Mouse (Mus musculus): ENCODE data around the gene Atg16l1. TPM values are rescaled to one million over a fixed set of nuclear protein-coding genes. Genes with fewer than 3 reads are reported as not detected.

The Atg16l1 gene
- 26.4 and 28.9 TPM in 2 replicates for polyA plus RNA-seq (2015; fragmentation: Nextera tagmentation; extraction: Ambion mirVana)

GRCm38 (mm10) chr1:87755641-87756470 lies at the start of gene Atg16l1:
TSS of gene Atg16l1 (plus strand) at chr1:87755870.
- H3K4me2 ChIP-seq (ENCODE audit: low read depth, low read length) = peak within 1 kb of the TSS; percentile 89
- peak within 1 kb of the TSS; percentile 97 for H3K9ac ChIP-seq (ENCODE audit: low read length)
- ATAC-seq (ENCODE audit: insufficient read depth, low FRiP score) = peak; percentile 100
- H3K27ac ChIP-seq (ENCODE audit: low read length) = peak within 1 kb of the TSS; percentile 96
- H3K4me3 ChIP-seq (replicated peaks; ENCODE audit: low read length) = peak within 1 kb of the TSS; percentile 98
- H3K27me3 ChIP-seq (ENCODE audit: control insufficient read depth, insufficient read depth, low read length) = no peaks in the 10 kb centered on the region
- under 1% methylated on average over 79 of the region's 79 CpGs for WGBS
- H3K9me3 ChIP-seq (replicated peaks; ENCODE audit: control insufficient read depth, low read length) = no peaks in the 10 kb centered on the region
- no peaks in the 10 kb centered on the region for H3K36me3 ChIP-seq (ENCODE audit: control insufficient read depth, insufficient read depth, low read length)
- peaks cover 7% of the 10 kb centered on the region for H3K4me1 ChIP-seq (ENCODE audit: control insufficient read depth, insufficient read depth, low read length)

GRCm38 (mm10) chr1:87706361-87706760 lies 49.3 kb upstream of the Atg16l1 start:
- Histone ChIP-seq H3K36me3 (ENCODE audit: control insufficient read depth, insufficient read depth, low read length) (no peaks in the 10 kb centered on the region), H3K4me1 (ENCODE audit: control insufficient read depth, insufficient read depth, low read length) (no peaks in the 10 kb centered on the region), H3K27ac (ENCODE audit: low read length) (no peak overlapping the region), H3K4me2 (ENCODE audit: low read depth, low read length) (no peak overlapping the region), H3K9ac (ENCODE audit: low read length) (no peak overlapping the region), H3K9me3 (replicated peaks; ENCODE audit: control insufficient read depth, low read length) (no peaks in the 10 kb centered on the region), H3K27me3 (ENCODE audit: control insufficient read depth, insufficient read depth, low read length) (no peaks in the 10 kb centered on the region; the same call in 1 of the 2 replicates), H3K4me3 (replicated peaks; ENCODE audit: low read length) (no peak overlapping the region)
- 90% methylated on average over 3 of the region's 3 CpGs for WGBS
- no peak for ATAC-seq (ENCODE audit: insufficient read depth, low FRiP score)

GRCm38 (mm10) chr1:87709020-87709419 lies 46.6 kb upstream of the Atg16l1 start:
- Histone ChIP-seq H3K4me1 (ENCODE audit: control insufficient read depth, insufficient read depth, low read length) (no peaks in the 10 kb centered on the region), H3K27me3 (ENCODE audit: control insufficient read depth, insufficient read depth, low read length) (no peaks in the 10 kb centered on the region; the same call in 1 of the 2 replicates), H3K36me3 (ENCODE audit: control insufficient read depth, insufficient read depth, low read length) (no peaks in the 10 kb centered on the region), H3K27ac (ENCODE audit: low read length) (no peak overlapping the region), H3K9ac (ENCODE audit: low read length) (no peak overlapping the region), H3K4me3 (replicated peaks; ENCODE audit: low read length) (no peak overlapping the region), H3K4me2 (ENCODE audit: low read depth, low read length) (no peak overlapping the region), H3K9me3 (replicated peaks; ENCODE audit: control insufficient read depth, low read length) (no peaks in the 10 kb centered on the region)
- 71% methylated on average over 6 of the region's 6 CpGs for WGBS
- ATAC-seq (ENCODE audit: insufficient read depth, low FRiP score) = no peak

- WGBS = 84% methylated on average over 7 of the region's 7 CpGs
Observed at GRCm38 (mm10) chr1:87709661-87710270, 45.9 kb upstream of the Atg16l1 start.

GRCm38 (mm10) chr1:87711938-87712613 lies 43.6 kb upstream of the Atg16l1 start:
- H3K4me2 ChIP-seq (ENCODE audit: low read depth, low read length) = no peak overlapping the region
- ATAC-seq (ENCODE audit: insufficient read depth, low FRiP score) = no peak
- no peaks in the 10 kb centered on the region for H3K9me3 ChIP-seq (replicated peaks; ENCODE audit: control insufficient read depth, low read length)
- H3K27ac ChIP-seq (ENCODE audit: low read length) = no peak overlapping the region
- H3K27me3 ChIP-seq (ENCODE audit: control insufficient read depth, insufficient read depth, low read length) = no peaks in the 10 kb centered on the region; the same call in 1 of the 2 replicates
- H3K4me1 ChIP-seq (ENCODE audit: control insufficient read depth, insufficient read depth, low read length) = no peaks in the 10 kb centered on the region
- 79% methylated on average over 10 of the region's 10 CpGs for WGBS
- H3K9ac ChIP-seq (ENCODE audit: low read length) = no peak overlapping the region
- H3K36me3 ChIP-seq (ENCODE audit: control insufficient read depth, insufficient read depth, low read length) = no peaks in the 10 kb centered on the region
- H3K4me3 ChIP-seq (replicated peaks; ENCODE audit: low read length) = no peak overlapping the region

More at GRCm38 (mm10) chr1:87709661-87710270, 45.9 kb upstream of the Atg16l1 start:
- Histone ChIP-seq H3K36me3 (ENCODE audit: control insufficient read depth, insufficient read depth, low read length) (no peaks in the 10 kb centered on the region), H3K9ac (ENCODE audit: low read length) (no peak overlapping the region), H3K9me3 (replicated peaks; ENCODE audit: control insufficient read depth, low read length) (no peaks in the 10 kb centered on the region), H3K4me1 (ENCODE audit: control insufficient read depth, insufficient read depth, low read length) (no peaks in the 10 kb centered on the region), H3K4me3 (replicated peaks; ENCODE audit: low read length) (no peak overlapping the region), H3K27me3 (ENCODE audit: control insufficient read depth, insufficient read depth, low read length) (no peaks in the 10 kb centered on the region; the same call in 1 of the 2 replicates), H3K27ac (ENCODE audit: low read length) (no peak overlapping the region), H3K4me2 (ENCODE audit: low read depth, low read length) (no peak overlapping the region)
- ATAC-seq (ENCODE audit: insufficient read depth, low FRiP score) = no peak

GRCm38 (mm10) chr1:87712614-87712971 lies 43.1 kb upstream of the Atg16l1 start:
- 67% methylated on average over 1 of the region's 1 CpGs for WGBS
- no peak overlapping the region for H3K27ac ChIP-seq (ENCODE audit: low read length)
- no peaks in the 10 kb centered on the region; the same call in 1 of the 2 replicates for H3K27me3 ChIP-seq (ENCODE audit: control insufficient read depth, insufficient read depth, low read length)
- H3K4me3 ChIP-seq (replicated peaks; ENCODE audit: low read length) = no peak overlapping the region
- no peak overlapping the region for H3K9ac ChIP-seq (ENCODE audit: low read length)
- H3K4me1 ChIP-seq (ENCODE audit: control insufficient read depth, insufficient read depth, low read length) = no peaks in the 10 kb centered on the region
- no peak for ATAC-seq (ENCODE audit: insufficient read depth, low FRiP score)
- no peak overlapping the region for H3K4me2 ChIP-seq (ENCODE audit: low read depth, low read length)
- no peaks in the 10 kb centered on the region for H3K36me3 ChIP-seq (ENCODE audit: control insufficient read depth, insufficient read depth, low read length)
- H3K9me3 ChIP-seq (replicated peaks; ENCODE audit: control insufficient read depth, low read length) = no peaks in the 10 kb centered on the region

GRCm38 (mm10) chr1:87721382-87721781 lies 34.3 kb upstream of the Atg16l1 start:
- no peaks in the 10 kb centered on the region for H3K27me3 ChIP-seq (ENCODE audit: control insufficient read depth, insufficient read depth, low read length)
- WGBS = 24% methylated on average over 8 of the region's 8 CpGs
- no peaks in the 10 kb centered on the region for H3K4me1 ChIP-seq (ENCODE audit: control insufficient read depth, insufficient read depth, low read length)
- H3K4me2 ChIP-seq (ENCODE audit: low read depth, low read length) = no peak overlapping the region
- H3K27ac ChIP-seq (ENCODE audit: low read length) = no peak overlapping the region
- 0 out of 2 replicates have a peak overlapping the region, but pooled peaks have one; percentile 16 for H3K9ac ChIP-seq (ENCODE audit: low read length)
- no peaks in the 10 kb centered on the region for H3K9me3 ChIP-seq (replicated peaks; ENCODE audit: control insufficient read depth, low read length)
- no peak overlapping the region for H3K4me3 ChIP-seq (replicated peaks; ENCODE audit: low read length)
- H3K36me3 ChIP-seq (ENCODE audit: control insufficient read depth, insufficient read depth, low read length) = no peaks in the 10 kb centered on the region
- peak; percentile 61; the same call in 1 of the 2 replicates for ATAC-seq (ENCODE audit: insufficient read depth, low FRiP score)

GRCm38 (mm10) chr1:87722081-87722480 lies 33.6 kb upstream of the Atg16l1 start:
- H3K27ac ChIP-seq (ENCODE audit: low read length) = no peak overlapping the region
- H3K9me3 ChIP-seq (replicated peaks; ENCODE audit: control insufficient read depth, low read length) = no peaks in the 10 kb centered on the region
- ATAC-seq (ENCODE audit: insufficient read depth, low FRiP score) = no peak
- H3K27me3 ChIP-seq (ENCODE audit: control insufficient read depth, insufficient read depth, low read length) = no peaks in the 10 kb centered on the region
- H3K9ac ChIP-seq (ENCODE audit: low read length) = no peak overlapping the region
- no peaks in the 10 kb centered on the region for H3K4me1 ChIP-seq (ENCODE audit: control insufficient read depth, insufficient read depth, low read length)
- H3K4me2 ChIP-seq (ENCODE audit: low read depth, low read length) = no peak overlapping the region
- no peak overlapping the region for H3K4me3 ChIP-seq (replicated peaks; ENCODE audit: low read length)
- WGBS = 19% methylated on average over 2 of the region's 2 CpGs
- no peaks in the 10 kb centered on the region for H3K36me3 ChIP-seq (ENCODE audit: control insufficient read depth, insufficient read depth, low read length)

GRCm38 (mm10) chr1:87723351-87723750 lies 32.3 kb upstream of the Atg16l1 start:
- no peak overlapping the region for H3K9ac ChIP-seq (ENCODE audit: low read length)
- ATAC-seq (ENCODE audit: insufficient read depth, low FRiP score) = no peak
- H3K4me3 ChIP-seq (replicated peaks; ENCODE audit: low read length) = no peak overlapping the region
- H3K9me3 ChIP-seq (replicated peaks; ENCODE audit: control insufficient read depth, low read length) = no peaks in the 10 kb centered on the region
- no peak overlapping the region for H3K4me2 ChIP-seq (ENCODE audit: low read depth, low read length)
- 69% methylated on average over 4 of the region's 4 CpGs for WGBS
- no peaks in the 10 kb centered on the region for H3K36me3 ChIP-seq (ENCODE audit: control insufficient read depth, insufficient read depth, low read length)
- H3K4me1 ChIP-seq (ENCODE audit: control insufficient read depth, insufficient read depth, low read length) = no peaks in the 10 kb centered on the region
- H3K27ac ChIP-seq (ENCODE audit: low read length) = no peak overlapping the region
- H3K27me3 ChIP-seq (ENCODE audit: control insufficient read depth, insufficient read depth, low read length) = no peaks in the 10 kb centered on the region
